Mouse (Mus musculus): Measurements from ENCODE around the gene Ldlrad3. TPM values are rescaled to one million over a fixed set of nuclear protein-coding genes. Genes with fewer than 3 reads are reported as not detected.

The Ldlrad3 gene
- polyA plus RNA-seq, 1 experiment from 2014 or later = 20.4 TPM

DNA sequence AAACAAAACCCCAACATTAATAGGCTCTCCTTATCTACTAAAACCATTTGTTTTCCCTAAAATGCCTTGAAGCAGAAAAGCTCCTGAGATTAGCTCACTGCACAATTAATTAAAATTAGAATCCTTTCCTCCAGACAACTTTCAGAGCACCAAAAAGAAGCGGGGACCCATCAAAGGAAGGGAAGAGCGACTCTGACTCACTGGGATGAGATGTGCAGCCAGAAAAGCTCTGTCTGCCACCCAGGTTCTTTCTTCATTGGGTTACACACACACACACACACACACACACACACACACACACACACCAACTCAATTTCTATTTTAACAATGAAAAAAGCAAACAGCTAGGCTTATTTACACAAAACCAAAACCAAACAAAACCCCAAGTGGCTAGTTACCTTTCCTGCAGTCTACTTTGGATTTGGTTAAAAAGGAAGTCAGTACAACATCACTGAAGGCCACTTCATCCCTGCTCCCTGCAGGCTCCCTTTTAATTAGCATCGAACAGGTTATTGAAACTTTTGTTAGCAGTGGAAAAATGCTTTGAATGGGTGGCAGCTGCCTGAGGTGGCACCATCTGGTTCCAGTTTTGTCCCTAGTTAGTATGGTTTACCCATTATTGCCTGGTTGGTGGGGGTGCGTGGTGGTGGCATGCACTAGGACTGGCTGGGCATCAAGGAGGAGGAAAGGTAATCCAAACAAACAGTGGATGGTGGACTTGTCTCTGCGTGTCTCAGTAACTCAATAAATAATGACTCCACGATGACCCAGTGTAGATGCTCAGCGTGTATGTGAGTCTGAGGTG is 235.3 kb downstream of the Ldlrad3 start:
- DNase-seq (ENCODE audit: low spot score) (no peak), ATAC-seq (replicated peaks; ENCODE audit: low FRiP score, low read depth) (no peak)
- no peaks in the 10 kb centered on the region for H3K27me3 ChIP-seq (ENCODE audit: insufficient read depth, low read length)
- no peaks in the 10 kb centered on the region for H3K4me1 ChIP-seq (replicated peaks; ENCODE audit: insufficient read depth, low read length)
- H3K9me3 ChIP-seq (replicated peaks; ENCODE audit: low read length) = no peaks in the 10 kb centered on the region
- 70% methylated on average over 7 of the region's 7 CpGs for WGBS
- no peak overlapping the region for H3K9ac ChIP-seq (ENCODE audit: low read depth, low read length)
- no peak overlapping the region for H3K27ac ChIP-seq
- H3K36me3 ChIP-seq (ENCODE audit: insufficient read depth, low read length) = 0 out of 2 replicates have a peak, but pooled peaks cover 8% of the 10 kb centered on the region
- H3K4me3 ChIP-seq (replicated peaks; ENCODE audit: low read depth, low read length) = no peak overlapping the region
- no peak overlapping the region for H3K4me2 ChIP-seq (ENCODE audit: low read length)
- no peak for TF ChIP-seq CTCF (IDR thresholded peaks at IDR 0.05; ENCODE audit: low read depth)

DNA sequence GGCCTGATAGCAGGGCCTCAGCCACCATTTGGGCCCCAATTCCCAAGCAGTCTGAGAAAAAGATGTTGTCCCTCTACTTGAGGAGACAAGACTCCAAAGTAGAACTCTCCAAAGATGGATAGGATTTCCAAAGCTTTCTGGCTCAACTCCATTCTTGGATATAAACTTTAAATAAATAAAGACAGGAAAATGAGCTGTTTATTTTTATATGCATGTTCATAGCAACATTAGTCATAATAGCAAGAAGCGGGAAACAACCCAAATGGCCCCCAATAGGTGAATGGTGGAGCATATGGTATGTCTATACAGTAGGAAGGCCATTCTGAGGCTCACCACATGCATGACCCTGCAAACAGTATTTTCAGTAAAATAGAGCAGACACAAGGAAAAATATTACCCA is 251.2 kb downstream of the Ldlrad3 start:
- WGBS = 76% methylated on average over 1 of the region's 1 CpGs
- H3K9me3 ChIP-seq (replicated peaks; ENCODE audit: low read length) = no peaks in the 10 kb centered on the region
- H3K27me3 ChIP-seq (ENCODE audit: insufficient read depth, low read length) = no peaks in the 10 kb centered on the region
- no peak for ATAC-seq (replicated peaks; ENCODE audit: low FRiP score, low read depth)
- H3K4me2 ChIP-seq (ENCODE audit: low read length) = no peak overlapping the region
- H3K36me3 ChIP-seq (ENCODE audit: insufficient read depth, low read length) = no peaks in the 10 kb centered on the region
- no peak overlapping the region for H3K27ac ChIP-seq
- H3K4me3 ChIP-seq (replicated peaks; ENCODE audit: low read depth, low read length) = no peak overlapping the region
- no peak for TF ChIP-seq CTCF (IDR thresholded peaks at IDR 0.05; ENCODE audit: low read depth)
- peak; percentile 69 for DNase-seq (ENCODE audit: low spot score)
- H3K9ac ChIP-seq (ENCODE audit: low read depth, low read length) = no peak overlapping the region
- H3K4me1 ChIP-seq (replicated peaks; ENCODE audit: insufficient read depth, low read length) = no peaks in the 10 kb centered on the region

DNA sequence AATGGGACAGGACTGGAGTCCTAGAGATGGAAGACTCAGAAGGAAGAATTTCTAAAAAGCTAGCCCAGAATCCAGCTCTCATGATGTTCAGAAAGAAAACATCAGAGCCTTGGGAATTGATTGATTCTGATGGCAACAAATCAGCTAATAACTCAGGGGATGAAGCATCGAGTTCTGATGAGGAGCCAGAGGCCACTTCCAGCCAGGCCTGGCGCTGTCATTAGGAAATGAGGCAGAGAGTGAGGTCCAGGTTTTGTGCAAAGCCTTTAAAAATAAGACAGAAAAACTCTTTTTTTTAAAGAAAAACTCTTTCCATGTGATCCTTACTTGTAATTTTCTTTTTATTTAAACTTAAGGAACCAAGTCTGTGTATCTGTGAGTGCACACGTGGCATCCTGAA is 252.9 kb downstream of the Ldlrad3 start:
- Histone ChIP-seq H3K4me1 (replicated peaks; ENCODE audit: insufficient read depth, low read length) (no peaks in the 10 kb centered on the region), H3K9me3 (replicated peaks; ENCODE audit: low read length) (no peaks in the 10 kb centered on the region), H3K27ac (no peak overlapping the region), H3K27me3 (ENCODE audit: insufficient read depth, low read length) (no peaks in the 10 kb centered on the region), H3K36me3 (ENCODE audit: insufficient read depth, low read length) (no peaks in the 10 kb centered on the region), H3K4me3 (replicated peaks; ENCODE audit: low read depth, low read length) (no peak overlapping the region), H3K9ac (ENCODE audit: low read depth, low read length) (no peak overlapping the region), H3K4me2 (ENCODE audit: low read length) (no peak overlapping the region)
- 87% methylated on average over 3 of the region's 3 CpGs for WGBS
- TF ChIP-seq CTCF (IDR thresholded peaks at IDR 0.05; ENCODE audit: low read depth) = no peak
- ATAC-seq (replicated peaks; ENCODE audit: low FRiP score, low read depth) (no peak), DNase-seq (ENCODE audit: low spot score) (no peak)

DNA sequence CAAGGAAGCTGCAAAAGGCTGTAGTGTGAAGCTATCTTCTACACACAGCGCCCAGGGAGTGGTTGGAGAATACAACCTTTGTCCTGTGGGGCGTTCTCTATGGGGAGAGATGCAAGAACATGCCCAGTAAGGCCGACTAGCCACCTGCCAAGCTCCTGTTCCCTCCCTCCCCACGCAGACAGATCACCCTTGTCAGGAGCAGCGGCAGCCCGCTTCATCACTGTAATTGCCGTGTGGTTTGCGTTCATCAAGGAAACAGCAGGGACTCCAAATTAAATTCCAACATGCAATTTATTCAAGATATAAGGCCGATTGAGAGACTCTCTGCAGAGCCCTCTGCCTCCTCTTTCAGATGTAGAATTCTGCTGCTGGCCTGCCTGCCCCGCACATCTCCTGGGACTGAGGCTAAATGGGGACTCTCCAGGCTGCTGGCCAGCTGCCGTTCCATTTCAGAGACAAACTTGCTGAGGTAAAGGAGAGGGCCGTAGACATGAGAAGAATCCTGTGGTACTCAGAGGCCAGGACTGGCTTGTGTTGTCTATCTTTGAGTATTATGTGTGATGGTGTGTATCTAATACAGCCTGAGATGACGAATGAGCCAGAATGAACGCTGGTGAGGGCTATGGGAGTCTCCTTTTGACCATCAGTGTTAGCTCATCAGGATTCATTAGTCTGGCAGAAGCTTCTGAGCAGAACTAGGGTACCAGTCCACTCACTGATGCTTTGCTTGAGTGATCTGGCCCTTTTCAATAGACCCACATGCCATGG is 253.8 kb downstream of the Ldlrad3 start:
- no peaks in the 10 kb centered on the region for H3K9me3 ChIP-seq (replicated peaks; ENCODE audit: low read length)
- 79% methylated on average over 14 of the region's 14 CpGs for WGBS
- no peak overlapping the region for H3K9ac ChIP-seq (ENCODE audit: low read depth, low read length)
- H3K4me2 ChIP-seq (ENCODE audit: low read length) = no peak overlapping the region
- H3K36me3 ChIP-seq (ENCODE audit: insufficient read depth, low read length) = no peaks in the 10 kb centered on the region
- H3K27me3 ChIP-seq (ENCODE audit: insufficient read depth, low read length) = no peaks in the 10 kb centered on the region
- DNase-seq (ENCODE audit: low spot score) (no peak), ATAC-seq (replicated peaks; ENCODE audit: low FRiP score, low read depth) (no peak)
- no peak for TF ChIP-seq CTCF (IDR thresholded peaks at IDR 0.05; ENCODE audit: low read depth)
- H3K27ac ChIP-seq = no peak overlapping the region
- H3K4me3 ChIP-seq (replicated peaks; ENCODE audit: low read depth, low read length) = no peak overlapping the region
- no peaks in the 10 kb centered on the region for H3K4me1 ChIP-seq (replicated peaks; ENCODE audit: insufficient read depth, low read length)

DNA sequence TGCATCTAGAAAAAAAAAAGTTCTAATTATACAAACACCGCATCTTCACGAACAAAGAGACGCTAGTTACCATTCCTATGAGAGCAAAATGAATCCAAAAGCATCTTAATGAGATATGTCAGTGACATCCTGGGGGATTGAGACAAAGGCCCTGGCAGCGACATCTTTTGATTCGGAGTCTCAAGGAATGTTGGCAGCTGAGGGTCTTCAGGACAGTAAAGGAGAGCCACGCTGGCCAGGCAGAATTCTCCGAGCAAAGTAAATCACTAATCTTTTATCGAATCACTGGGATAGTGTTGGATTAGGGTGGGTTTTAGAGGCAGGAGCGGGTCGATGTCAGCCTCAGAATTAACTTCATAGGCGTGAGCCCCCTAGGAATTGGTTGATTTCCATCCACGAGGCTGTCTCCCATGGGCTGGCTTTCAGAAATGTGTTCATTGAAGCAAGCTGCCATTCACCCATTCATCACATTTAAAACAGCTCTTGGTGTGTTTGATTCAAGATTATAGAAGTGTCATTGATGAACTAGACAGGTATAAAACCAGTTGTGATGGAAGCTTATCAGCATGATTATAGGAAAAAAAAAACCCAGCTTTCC is 260.5 kb downstream of the Ldlrad3 start:
- Histone ChIP-seq H3K36me3 (ENCODE audit: insufficient read depth, low read length) (no peaks in the 10 kb centered on the region), H3K4me3 (replicated peaks; ENCODE audit: low read depth, low read length) (no peak overlapping the region), H3K9me3 (replicated peaks; ENCODE audit: low read length) (no peaks in the 10 kb centered on the region), H3K4me2 (ENCODE audit: low read length) (no peak overlapping the region), H3K9ac (ENCODE audit: low read depth, low read length) (no peak overlapping the region), H3K4me1 (replicated peaks; ENCODE audit: insufficient read depth, low read length) (no peaks in the 10 kb centered on the region), H3K27me3 (ENCODE audit: insufficient read depth, low read length) (no peaks in the 10 kb centered on the region), H3K27ac (no peak overlapping the region)
- WGBS = 86% methylated on average over 12 of the region's 12 CpGs
- no peak for TF ChIP-seq CTCF (IDR thresholded peaks at IDR 0.05; ENCODE audit: low read depth)
- DNase-seq (ENCODE audit: low spot score) (no peak), ATAC-seq (replicated peaks; ENCODE audit: low FRiP score, low read depth) (no peak)

DNA sequence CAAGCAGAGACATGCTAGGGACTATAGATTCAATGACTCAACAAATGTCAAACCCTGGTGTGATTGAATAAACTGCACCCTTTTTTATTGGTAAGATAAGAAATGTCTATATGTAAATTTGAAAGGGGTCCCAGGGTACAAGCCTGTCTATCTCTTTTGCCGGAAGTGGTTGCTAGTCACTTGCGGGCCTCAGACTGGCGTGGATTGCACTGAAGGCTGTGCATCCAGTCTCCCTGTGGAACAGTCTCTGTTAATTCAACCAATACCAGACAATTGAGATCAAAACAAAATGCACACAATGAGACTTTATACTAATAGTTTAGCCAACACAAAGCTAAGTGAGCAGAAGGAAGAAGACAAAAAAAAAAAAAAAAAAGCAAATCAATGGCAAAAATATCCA is 261.0 kb downstream of the Ldlrad3 start:
- no peak for TF ChIP-seq CTCF (IDR thresholded peaks at IDR 0.05; ENCODE audit: low read depth)
- no peak overlapping the region for H3K4me2 ChIP-seq (ENCODE audit: low read length)
- DNase-seq (ENCODE audit: low spot score) (no peak), ATAC-seq (replicated peaks; ENCODE audit: low FRiP score, low read depth) (no peak)
- 98% methylated on average over 3 of the region's 3 CpGs for WGBS
- H3K9me3 ChIP-seq (replicated peaks; ENCODE audit: low read length) = no peaks in the 10 kb centered on the region
- no peaks in the 10 kb centered on the region for H3K4me1 ChIP-seq (replicated peaks; ENCODE audit: insufficient read depth, low read length)
- H3K27me3 ChIP-seq (ENCODE audit: insufficient read depth, low read length) = no peaks in the 10 kb centered on the region
- H3K27ac ChIP-seq = no peak overlapping the region
- H3K9ac ChIP-seq (ENCODE audit: low read depth, low read length) = no peak overlapping the region
- H3K4me3 ChIP-seq (replicated peaks; ENCODE audit: low read depth, low read length) = no peak overlapping the region
- H3K36me3 ChIP-seq (ENCODE audit: insufficient read depth, low read length) = no peaks in the 10 kb centered on the region
